Mouse (Mus musculus) limb, embryonic 10.5 days (tissue): ENCODE results near the gene Coa7. TPM values are rescaled to one million over a fixed set of nuclear protein-coding genes. Genes with fewer than 3 reads are reported as not detected.

ENCODE experiments used
- DNase-seq: peaks from one replicate; pipeline ENCODE4 v3.0.0-alpha.2; 2017; ENCODE audit warnings: low spot score
- H3K27ac ChIP-seq: fragments of 300-500 bp; sonication (generic); 2 replicates; pipeline ENCODE4 v1.5.1; 2016; ENCODE audit warnings: mild to moderate bottlenecking
- H3K27me3 ChIP-seq: fragments of 300-500 bp; sonication (generic); 2 replicates; pipeline ENCODE4 v1.6.1; 2016; ENCODE audit warnings: low read depth, mild to moderate bottlenecking; ENCODE audit not compliant: poor library complexity, severe bottlenecking
- H3K36me3 ChIP-seq: fragments of 300-500 bp; sonication (generic); 2 replicates; pipeline ENCODE4 v1.6.1; 2016; ENCODE audit warnings: mild to moderate bottlenecking, moderate library complexity
- H3K4me1 ChIP-seq: fragments of 300-500 bp; sonication (generic); 2 replicates; pipeline ENCODE4 v1.6.1; 2016
- H3K4me3 ChIP-seq: fragments of 300-500 bp; sonication (generic); 2 replicates; pipeline ENCODE4 v1.5.1; 2016; ENCODE audit warnings: mild to moderate bottlenecking, moderate library complexity
- H3K9me3 ChIP-seq: fragments of 300-500 bp; sonication (generic); replicated peaks from 2 replicates; pipeline ENCODE4 v1.6.1; 2016; ENCODE audit warnings: mild to moderate bottlenecking
- WGBS: fragments of 180-500 bp; shearing (Covaris S2); methylation state at CpG from one replicate; pipeline ENCODE4 v1.1.7; 2016; 5-methylcytosine and 5-hydroxymethylcytosine counted together
- polyA plus RNA-seq: library from polyadenylated mRNA; unstranded; fragments of >200 nt; fragmentation: Nextera tagmentation; extraction: Ambion mirVana; gene quantifications from 2 replicates; pipeline ENCODE4 v1.2.1, GENCODE M21; 2016

Gene Coa7
- polyA plus RNA-seq = 68.2 and 71.3 TPM in 2 replicates

DNA sequence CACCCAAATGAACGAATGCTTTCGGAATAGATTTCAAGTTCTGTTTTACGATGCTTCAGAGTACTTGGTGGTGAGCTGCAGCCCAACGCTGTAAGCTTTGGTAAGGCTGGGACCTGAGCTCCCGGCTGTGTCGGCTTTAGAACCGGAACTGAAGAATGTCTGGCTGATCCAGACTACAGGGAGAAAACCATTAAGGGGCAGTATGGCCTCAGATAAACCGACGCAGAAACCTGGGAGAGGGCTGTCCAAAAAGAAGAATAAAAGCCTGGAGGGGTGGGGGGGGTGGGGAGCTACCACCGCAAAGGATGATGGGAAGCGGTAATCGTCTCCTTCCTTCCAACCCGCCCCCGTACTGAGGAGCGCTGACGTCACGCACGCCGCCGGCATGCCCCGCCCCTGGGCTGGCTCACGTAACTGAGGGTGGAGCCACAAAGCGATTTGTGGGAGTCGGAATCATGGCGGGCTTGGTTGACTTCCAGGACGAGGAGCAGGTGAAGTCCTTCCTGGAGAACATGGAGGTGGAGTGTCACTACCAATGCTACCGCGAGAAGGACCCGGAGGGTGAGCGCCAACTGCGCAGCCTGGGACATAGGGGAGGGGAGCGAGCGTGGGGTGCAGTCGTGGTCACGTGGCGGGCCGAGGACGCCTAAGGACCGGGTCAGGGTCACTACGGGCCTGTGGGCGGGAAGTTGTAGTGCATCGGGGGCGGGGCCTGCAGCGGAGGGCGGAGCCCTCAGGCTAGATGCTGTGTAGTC is at the start of gene Coa7:
Gene Coa7 (plus strand): TSS at position 411 of the 755 bp plus-strand sequence.
- H3K27me3 ChIP-seq = no peaks in the 10 kb centered on the region
- WGBS = under 1% methylated on average over 44 of the region's 45 CpGs
- peak; percentile 98 for DNase-seq
- peak within 1 kb of the TSS; percentile 90 for H3K27ac ChIP-seq
- H3K4me3 ChIP-seq = peak within 1 kb of the TSS; percentile 77
- peaks cover 12% of the 10 kb centered on the region for H3K4me1 ChIP-seq
- H3K36me3 ChIP-seq = peaks cover 33% of the 10 kb centered on the region
- no peaks in the 10 kb centered on the region for H3K9me3 ChIP-seq

DNA sequence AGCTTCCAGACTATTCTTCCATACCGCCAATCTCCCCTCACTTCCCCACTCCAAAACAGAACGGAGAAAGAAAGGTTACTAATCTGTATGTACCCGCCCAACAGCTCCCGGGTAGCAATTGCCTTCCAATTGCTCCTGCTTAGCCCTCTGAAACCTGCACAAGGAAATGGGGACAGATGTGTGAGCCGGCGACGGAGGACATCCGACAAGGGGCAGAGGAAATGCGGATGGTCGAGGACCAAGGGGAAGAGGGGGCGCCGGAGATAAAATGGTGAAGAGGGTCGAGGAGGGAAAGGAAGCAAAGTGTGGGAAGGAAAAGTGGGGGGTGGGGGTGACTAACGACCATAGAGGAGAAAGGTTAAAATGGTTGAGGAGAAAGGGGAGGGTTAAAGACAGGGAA is 27.7 kb upstream of the Coa7 start:
- peak overlapping the region; percentile 94 for H3K27ac ChIP-seq
- no peak for DNase-seq
- H3K9me3 ChIP-seq = no peaks in the 10 kb centered on the region
- no peaks in the 10 kb centered on the region for H3K36me3 ChIP-seq
- peaks cover 19% of the 10 kb centered on the region for H3K4me1 ChIP-seq
- peak overlapping the region; percentile 94 for H3K4me3 ChIP-seq
- no peaks in the 10 kb centered on the region for H3K27me3 ChIP-seq
- WGBS = 4% methylated on average over 14 of the region's 14 CpGs

DNA sequence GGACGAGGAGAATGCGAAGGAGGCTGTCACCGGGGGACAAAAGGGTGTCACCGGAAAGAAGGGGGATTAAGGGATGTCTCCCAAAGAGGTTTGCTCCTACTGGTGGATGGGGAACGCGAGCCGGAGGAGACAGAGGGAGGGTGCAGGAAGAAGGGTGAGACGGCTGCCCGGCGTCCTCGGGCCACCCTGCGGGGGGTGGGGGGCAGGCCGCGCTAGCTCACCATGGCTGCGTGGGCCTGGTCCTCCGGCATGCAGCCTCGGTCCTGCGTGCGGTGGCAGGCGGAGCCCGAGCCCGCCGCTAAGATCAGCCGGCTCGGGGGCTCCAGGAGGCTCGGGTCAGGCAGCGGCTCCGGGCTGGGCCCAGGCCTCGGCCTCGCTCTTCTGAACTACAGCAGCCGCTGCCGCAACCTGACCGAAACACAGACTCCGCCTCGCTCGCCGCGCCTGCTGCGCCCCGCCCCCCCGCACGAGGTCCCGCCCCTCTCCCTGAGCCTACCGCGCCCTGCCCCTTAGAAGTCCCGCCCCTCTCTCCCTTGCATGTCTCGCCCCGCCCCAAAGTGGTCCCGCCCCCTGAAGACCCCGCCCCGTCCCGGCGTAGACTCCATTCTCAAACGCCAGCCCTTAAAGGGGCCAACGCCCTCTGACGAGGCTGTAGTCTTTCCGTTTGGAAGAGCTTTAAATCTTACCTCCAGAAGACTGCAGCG is 27.1 kb upstream of the Coa7 start, which contains the start of gene Zyg11b:
Gene Zyg11b (minus strand): TSS at position 427 of the 704 bp plus-strand sequence.
- under 1% methylated on average over 56 of the region's 58 CpGs for WGBS
- H3K4me1 ChIP-seq = peaks cover 19% of the 10 kb centered on the region
- no peaks in the 10 kb centered on the region for H3K27me3 ChIP-seq
- H3K9me3 ChIP-seq = no peaks in the 10 kb centered on the region
- H3K4me3 ChIP-seq = peak within 1 kb of the TSS; percentile 94
- no peaks in the 10 kb centered on the region for H3K36me3 ChIP-seq
- peak; percentile 98 for DNase-seq
- peak within 1 kb of the TSS; percentile 94 for H3K27ac ChIP-seq

DNA sequence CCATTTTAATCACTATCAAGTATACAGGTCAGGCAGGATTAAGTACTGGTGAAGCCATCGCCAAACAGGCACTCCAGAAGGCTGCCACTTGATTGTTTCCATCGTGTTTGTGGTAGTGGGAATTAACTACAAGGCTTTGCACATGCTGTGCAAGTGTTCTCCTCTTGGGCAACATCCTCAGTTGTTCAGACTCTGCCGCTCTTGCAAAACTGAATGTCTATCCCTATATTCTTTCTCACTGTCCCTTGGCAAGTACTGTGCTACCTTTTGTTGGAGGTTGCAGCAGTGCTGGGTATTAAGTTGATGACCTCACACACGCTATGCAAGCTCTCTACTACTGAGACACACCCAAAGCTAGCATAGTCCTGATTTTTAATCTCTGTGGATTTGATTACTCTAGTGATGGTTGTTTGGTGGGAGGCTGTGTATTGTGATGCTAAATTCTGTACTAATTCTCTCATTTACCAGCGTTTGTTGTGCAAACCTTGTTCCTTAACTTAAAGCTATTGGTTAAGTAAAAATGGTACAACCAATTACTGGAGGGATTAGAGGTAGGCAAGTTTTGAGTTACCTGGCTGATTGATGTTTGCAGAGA is 25.5 kb upstream of the Coa7 start:
- Histone ChIP-seq H3K27me3 (no peaks in the 10 kb centered on the region), H3K4me1 (peaks cover 19% of the 10 kb centered on the region), H3K36me3 (no peaks in the 10 kb centered on the region), H3K9me3 (no peaks in the 10 kb centered on the region), H3K4me3 (no peak overlapping the region), H3K27ac (no peak overlapping the region)
- WGBS = 76% methylated on average over 5 of the region's 5 CpGs
- no peak for DNase-seq

DNA sequence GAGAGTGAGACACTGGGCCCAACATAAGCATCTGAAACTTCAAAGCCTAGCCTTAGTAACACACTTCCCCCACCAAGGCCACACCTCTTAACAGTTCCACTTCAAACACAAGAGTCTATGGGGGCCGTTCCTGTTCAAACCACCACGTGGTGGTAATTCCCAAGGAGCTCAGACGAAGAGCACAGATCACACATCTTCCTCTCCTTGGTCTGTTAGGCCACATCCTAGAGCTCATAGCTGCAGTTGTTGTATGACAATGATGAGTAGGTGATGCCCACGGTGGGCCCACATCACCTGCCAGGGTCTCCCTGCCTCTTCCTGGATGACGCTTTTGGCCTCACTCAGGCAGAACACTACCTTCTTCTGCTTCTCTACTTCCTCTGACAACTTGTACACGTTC is 17.2 kb upstream of the Coa7 start:
- WGBS = 66% methylated on average over 6 of the region's 6 CpGs
- no peak for DNase-seq
- H3K4me3 ChIP-seq = no peak overlapping the region
- H3K9me3 ChIP-seq = no peaks in the 10 kb centered on the region
- H3K27ac ChIP-seq = no peak overlapping the region
- H3K36me3 ChIP-seq = no peaks in the 10 kb centered on the region
- no peaks in the 10 kb centered on the region for H3K4me1 ChIP-seq
- no peaks in the 10 kb centered on the region for H3K27me3 ChIP-seq

DNA sequence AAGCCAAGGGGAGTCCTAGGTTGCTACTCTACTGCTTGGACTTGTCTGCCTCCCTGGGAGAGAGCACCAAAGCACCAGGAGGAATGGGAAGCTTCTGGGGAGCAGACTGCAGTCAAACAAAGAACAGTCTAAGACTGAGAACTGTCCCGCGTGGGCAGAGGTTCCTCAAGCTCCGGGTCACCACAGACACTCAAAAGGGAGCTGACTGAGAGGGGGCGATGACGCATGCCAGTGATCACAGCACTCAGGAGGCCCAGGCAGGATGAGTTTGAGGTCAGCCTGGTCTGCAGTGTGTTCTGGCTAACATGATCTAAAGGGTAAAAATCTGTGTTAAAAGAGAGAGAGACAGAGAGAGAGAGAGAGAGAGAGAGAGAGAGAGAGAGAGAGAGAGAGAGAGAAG is 13.9 kb upstream of the Coa7 start:
- no peaks in the 10 kb centered on the region for H3K9me3 ChIP-seq
- no peaks in the 10 kb centered on the region for H3K27me3 ChIP-seq
- H3K4me1 ChIP-seq = peaks cover 10% of the 10 kb centered on the region
- H3K27ac ChIP-seq = no peak overlapping the region
- no peaks in the 10 kb centered on the region for H3K36me3 ChIP-seq
- no peak overlapping the region for H3K4me3 ChIP-seq
- DNase-seq = no peak
- WGBS = 78% methylated on average over 5 of the region's 5 CpGs

DNA sequence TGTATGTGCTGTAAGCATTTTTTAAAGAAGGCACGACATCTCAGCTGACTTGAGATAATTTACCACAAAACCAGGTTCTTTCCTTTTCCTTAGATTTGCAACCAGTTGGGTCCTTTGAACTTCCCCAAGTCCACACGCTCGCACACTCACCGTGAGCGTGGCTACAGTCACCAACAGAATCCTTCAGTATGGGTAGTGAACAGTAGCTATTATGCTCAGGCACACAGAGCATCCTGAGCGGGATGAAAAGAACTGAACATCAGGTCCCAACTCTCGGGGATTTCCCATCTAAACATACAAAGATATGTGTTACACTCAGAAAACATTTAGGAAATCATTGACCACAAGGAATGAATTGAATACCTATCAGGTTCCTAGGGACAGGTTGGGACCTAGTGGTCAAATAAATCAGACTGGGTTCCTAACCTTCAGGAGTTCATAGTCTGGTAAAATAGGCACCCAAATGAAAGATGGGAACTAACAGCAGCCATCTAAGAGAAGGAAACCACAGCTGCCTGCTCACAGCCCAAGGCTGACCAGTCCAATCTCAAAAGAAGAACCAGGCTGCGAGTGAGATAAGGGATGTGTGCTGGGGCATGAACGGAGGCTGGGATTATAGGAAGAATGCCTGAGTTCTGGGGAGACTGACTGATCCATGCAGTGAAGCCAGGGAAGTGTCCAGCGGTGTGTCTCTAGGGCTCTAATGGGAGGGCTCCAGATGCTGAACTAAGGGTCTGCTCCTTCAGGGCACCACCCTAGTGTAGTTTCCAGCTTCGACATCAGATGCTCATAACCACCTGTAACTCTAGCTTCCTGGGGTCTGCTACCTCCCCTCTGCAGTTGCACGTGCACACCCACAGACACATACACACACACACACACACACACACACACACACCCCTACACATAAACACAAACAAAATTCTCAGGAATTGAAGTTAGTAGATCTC is 10.0 kb upstream of the Coa7 start:
- H3K27me3 ChIP-seq = no peaks in the 10 kb centered on the region
- no peak for DNase-seq
- H3K36me3 ChIP-seq = no peaks in the 10 kb centered on the region
- H3K27ac ChIP-seq = no peak overlapping the region
- 89% methylated on average over 12 of the region's 12 CpGs for WGBS
- no peak overlapping the region for H3K4me3 ChIP-seq
- no peaks in the 10 kb centered on the region for H3K9me3 ChIP-seq
- peaks cover 10% of the 10 kb centered on the region for H3K4me1 ChIP-seq

DNA sequence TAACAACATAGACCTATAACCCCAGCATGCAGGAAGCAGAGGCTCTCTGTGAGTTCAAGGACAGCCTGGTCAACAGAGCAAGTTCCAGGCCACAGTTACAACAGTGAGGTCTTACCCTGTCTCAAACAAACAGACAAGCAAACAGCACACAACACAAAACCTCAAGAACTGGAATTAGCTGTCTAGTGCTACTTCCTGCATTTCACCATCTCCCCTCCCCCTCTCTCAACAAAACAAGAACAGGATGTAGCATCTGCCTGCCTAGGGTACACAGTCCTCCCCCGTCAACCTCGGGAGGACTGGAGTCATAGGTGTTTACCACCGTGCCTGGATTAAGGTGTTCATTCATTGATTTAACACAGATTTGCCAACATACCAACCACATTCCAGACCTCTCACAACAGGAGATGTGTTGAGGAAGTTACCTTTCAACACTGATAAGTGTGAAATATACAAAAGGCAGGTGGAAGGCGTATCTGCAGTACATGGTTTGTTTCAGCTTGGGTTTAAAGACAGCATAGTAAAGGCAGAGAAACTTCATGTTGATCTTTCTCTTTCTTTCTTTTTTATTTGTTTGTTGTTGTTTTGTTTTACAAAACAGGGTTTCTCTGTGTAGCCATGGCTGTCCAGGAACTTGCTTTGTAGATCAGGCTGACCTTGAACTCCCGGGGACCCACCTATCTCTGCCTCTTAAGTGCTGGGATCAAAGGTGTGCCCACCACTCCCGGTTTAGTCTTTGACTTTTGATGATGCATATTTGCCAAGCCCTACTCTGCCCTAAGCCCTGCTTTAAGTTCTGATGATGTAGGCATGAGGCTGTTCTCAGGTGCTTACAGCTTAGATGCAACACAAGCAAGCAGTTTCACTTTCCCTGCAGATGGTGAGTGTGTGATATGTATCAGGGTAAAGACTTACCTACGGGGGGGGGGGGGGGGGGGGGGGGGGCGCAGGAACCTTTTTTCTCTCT is 9.0 kb upstream of the Coa7 start:
- H3K4me3 ChIP-seq = no peak overlapping the region
- no peaks in the 10 kb centered on the region for H3K9me3 ChIP-seq
- peaks cover 10% of the 10 kb centered on the region for H3K4me1 ChIP-seq
- WGBS = 79% methylated on average over 7 of the region's 8 CpGs
- no peaks in the 10 kb centered on the region for H3K27me3 ChIP-seq
- H3K36me3 ChIP-seq = no peaks in the 10 kb centered on the region
- no peak overlapping the region for H3K27ac ChIP-seq
- DNase-seq = no peak

DNA sequence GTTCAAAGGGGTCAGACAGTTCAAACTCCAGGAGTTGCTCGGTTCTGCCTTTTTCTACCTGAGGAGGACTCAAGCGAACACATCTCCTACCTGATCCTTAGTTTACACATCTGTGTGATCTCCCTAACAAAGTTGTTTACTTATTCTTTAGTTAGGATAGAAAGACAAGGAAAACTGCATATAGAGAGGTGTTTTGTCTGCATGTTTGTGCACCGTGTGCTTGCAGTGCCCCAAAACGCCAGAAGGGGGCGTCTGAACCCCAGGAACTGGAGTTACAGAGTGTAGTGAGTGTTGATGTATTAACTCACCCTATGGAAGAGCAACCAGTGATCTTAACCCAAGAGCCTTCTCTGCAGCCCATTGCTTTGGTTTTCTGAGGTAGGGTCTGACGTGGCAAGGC is 8.2 kb upstream of the Coa7 start:
- no peaks in the 10 kb centered on the region for H3K9me3 ChIP-seq
- WGBS = 77% methylated on average over 6 of the region's 6 CpGs

DNA sequence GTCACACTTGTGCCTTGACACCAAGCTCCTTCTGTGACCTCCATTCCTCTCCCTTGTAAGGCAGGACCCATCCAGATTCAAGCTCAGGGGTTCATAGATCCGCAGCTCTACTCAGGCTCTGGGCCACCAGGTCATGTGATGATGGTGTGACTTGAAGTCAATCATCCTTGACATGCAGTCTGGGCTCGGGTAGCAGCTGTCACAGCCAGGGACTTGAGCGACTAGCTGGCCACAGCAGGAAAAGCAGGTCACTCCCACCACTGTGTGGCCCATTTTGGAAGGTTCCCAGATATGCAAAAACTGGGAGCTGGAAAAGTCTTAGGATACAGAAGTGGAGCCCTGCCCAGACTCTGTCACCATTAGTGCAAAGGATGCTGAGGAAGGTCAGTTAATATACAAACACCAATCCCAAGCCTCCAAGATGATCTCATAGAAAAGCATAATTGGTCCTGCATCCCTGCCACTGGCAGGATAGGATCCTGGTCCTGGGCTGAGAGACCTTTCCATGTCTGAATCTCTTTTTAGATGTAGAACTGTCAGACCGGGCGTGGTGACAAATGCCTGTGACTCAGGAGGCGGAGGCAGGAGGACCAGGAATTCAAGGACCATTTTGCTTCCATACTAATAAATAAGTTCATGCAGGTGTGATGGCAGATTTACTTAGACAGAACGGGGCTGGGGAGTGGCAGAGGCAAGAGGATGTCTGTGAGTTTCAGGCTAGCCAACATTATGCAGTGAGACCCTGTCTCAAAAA is 7.1 kb upstream of the Coa7 start:
- Histone ChIP-seq H3K9me3 (no peaks in the 10 kb centered on the region), H3K4me1 (peaks cover 10% of the 10 kb centered on the region), H3K27me3 (no peaks in the 10 kb centered on the region), H3K36me3 (no peaks in the 10 kb centered on the region), H3K4me3 (no peak overlapping the region), H3K27ac (no peak overlapping the region)
- DNase-seq = no peak
- 86% methylated on average over 7 of the region's 7 CpGs for WGBS

More for the DNA sequence above, 8.2 kb upstream of the Coa7 start:
- Histone ChIP-seq H3K27ac (no peak overlapping the region), H3K36me3 (no peaks in the 10 kb centered on the region), H3K4me1 (peaks cover 10% of the 10 kb centered on the region), H3K4me3 (no peak overlapping the region), H3K27me3 (no peaks in the 10 kb centered on the region)
- peak; percentile 38 for DNase-seq

DNA sequence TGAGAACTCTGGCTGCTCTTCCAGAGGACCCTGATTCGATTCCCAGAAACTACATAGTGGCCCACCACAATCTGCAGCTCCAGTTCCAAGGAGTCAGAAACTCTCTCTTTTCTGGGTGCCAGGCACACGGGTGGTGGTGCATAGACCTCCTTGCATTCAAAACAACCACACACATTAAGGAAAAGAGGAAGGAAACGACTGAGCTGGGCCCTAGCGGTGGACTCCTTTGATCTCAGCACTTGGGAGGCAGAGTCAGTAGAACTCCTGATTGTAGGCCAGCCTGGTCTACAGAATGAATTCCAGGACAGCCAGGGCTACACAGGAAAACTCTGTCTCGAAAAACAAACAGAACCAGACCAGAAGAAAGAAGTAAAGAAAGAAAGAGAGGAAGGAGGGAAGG is 4.4 kb upstream of the Coa7 start:
- Histone ChIP-seq H3K4me1 (peaks cover 15% of the 10 kb centered on the region), H3K27ac (no peak overlapping the region), H3K4me3 (no peak overlapping the region), H3K9me3 (no peaks in the 10 kb centered on the region), H3K36me3 (no peaks in the 10 kb centered on the region), H3K27me3 (no peaks in the 10 kb centered on the region)
- 77% methylated on average over 5 of the region's 5 CpGs for WGBS
- no peak for DNase-seq
